Mouse (Mus musculus) adipocyte (in vitro differentiated cells): Measurements from ENCODE around the gene Olfr568.

Source experiments
- DNase-seq: peaks from one replicate; pipeline ENCODE4 v3.0.0-alpha.2; 2016; ENCODE audit warnings: low spot score

The Olfr568 gene

GRCm38 (mm10) chr7:102876822-102877221, at the start of gene Olfr568:
Olfr568 (plus strand) TSS chr7:102877122.
- no peak for DNase-seq

DNA sequence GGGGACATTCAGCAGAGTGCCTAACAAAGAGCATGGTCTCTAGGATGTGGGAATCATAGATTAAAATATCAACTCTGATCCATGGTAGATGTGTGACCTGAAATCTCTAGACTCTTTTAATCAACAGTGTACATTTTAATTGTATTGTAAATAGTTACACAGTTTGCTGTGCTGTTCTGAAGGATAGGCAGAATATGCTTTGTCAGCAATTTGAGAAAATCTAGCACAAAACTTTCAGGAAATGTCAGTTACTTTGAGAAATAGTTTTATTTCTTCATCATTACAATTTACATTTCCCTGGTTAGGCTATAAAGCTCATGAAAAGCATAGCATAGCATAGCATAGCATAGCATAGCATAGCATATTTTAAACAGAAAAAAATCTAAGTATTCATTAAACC, 21.1 kb upstream of the Olfr568 start:
- DNase-seq = no peak

DNA sequence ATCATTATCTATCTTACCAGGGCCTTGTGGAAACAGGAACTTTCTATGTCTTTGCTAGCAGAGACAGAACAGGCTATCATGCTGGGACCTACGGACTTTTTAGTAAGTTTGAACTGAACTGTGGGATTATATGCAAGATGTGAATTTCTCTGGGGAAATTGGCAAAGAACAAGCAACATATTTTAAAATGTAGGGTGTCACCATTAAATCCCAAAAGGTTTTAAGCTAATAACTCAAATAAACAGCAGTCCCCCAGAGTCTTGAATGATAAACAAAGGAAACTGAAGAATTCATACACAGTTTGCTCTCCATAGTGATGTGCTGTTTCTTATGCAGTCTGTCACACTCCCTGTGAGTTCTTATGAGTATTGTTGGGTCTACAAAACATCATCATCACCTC, 18.3 kb upstream of the Olfr568 start, which contains the start of gene Olfr566:
Gene Olfr566 (minus strand): TSS at position 101 of the 400 bp plus-strand sequence.
- no peak for DNase-seq

- no peak for DNase-seq
Observed at GRCm38 (mm10) chr7:102890782-102891181, 13.9 kb downstream of the Olfr568 start, which contains the start of gene Olfr569. Olfr569 (minus strand) TSS chr7:102890882.

DNA sequence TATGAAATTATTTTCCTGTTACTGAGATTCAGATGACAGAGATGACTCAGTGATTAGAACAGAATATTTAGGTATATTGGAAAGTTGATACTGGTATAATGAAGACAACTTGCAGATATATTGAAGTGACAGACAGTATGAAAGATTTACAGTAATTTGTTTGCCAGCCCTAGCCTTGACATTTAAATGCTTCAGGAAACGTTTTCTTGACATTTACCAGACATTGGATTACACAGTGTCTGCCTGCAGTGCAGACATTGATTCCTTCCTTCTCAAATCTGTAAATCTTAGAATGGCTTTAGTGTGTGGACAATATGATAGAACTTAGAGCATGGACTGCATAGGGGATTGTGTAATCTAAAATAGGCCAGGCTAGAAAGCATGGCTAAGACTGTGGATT, 38.3 kb downstream of the Olfr568 start:
- DNase-seq = no peak

DNA sequence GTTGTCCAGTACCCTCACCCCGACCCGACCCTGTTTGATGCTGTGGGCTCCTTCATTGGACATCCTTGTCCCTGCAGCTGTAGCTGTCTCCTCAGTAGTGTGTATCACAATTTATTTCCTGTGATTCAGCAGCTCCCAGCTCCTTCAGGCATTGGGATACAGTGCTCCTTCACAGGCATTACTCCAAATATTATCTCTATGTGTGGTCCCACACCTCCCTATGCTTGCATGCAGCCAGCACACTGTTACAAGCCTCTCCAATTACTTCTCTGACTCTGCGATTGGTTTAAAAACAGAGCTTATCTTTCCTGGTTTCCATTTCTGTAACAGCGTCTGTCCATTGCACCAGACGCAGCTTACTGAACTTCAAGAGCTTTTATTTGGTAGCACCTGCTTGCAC, 39.5 kb downstream of the Olfr568 start:
- no peak for DNase-seq

GRCm38 (mm10) chr7:102917032-102917875, 40.3 kb downstream of the Olfr568 start, which contains the start of gene Olfr571:
Olfr571 (minus strand) TSS chr7:102917536.
- no peak for DNase-seq

- peak; percentile 70 for DNase-seq
Observed at GRCm38 (mm10) chr7:102919632-102920031, 42.7 kb downstream of the Olfr568 start.

- DNase-seq = no peak
Observed at GRCm38 (mm10) chr7:102924109-102924508, 47.2 kb downstream of the Olfr568 start, which contains the start of gene Olfr572. Olfr572 (plus strand) TSS chr7:102924409.

- DNase-seq = no peak
Observed at GRCm38 (mm10) chr7:102927105-102927504, 50.2 kb downstream of the Olfr568 start.
